Mouse (Mus musculus): ENCODE results near the gene Vezf1. TPM values are rescaled to one million over a fixed set of nuclear protein-coding genes. Genes with fewer than 3 reads are reported as not detected.

The Vezf1 gene
- 46.5 and 50.8 TPM in 2 replicates for polyA plus RNA-seq (2014; fragmentation: Nextera tagmentation; extraction: Ambion mirVana)

- Histone ChIP-seq H3K36me3 (ENCODE audit: control insufficient read depth, insufficient read depth, low read length) (no peaks in the 10 kb centered on the region), H3K4me1 (ENCODE audit: control insufficient read depth, insufficient read depth, low read length) (peaks cover 25% of the 10 kb centered on the region), H3K9ac (replicated peaks; ENCODE audit: low read depth, low read length) (peak within 1 kb of the TSS; percentile 92), H3K9me3 (ENCODE audit: control insufficient read depth, low read depth, low read length) (no peaks in the 10 kb centered on the region), H3K4me2 (replicated peaks; ENCODE audit: low read depth, low read length) (peak within 1 kb of the TSS; percentile 78), H3K27me3 (ENCODE audit: control insufficient read depth, insufficient read depth, low read length) (no peaks in the 10 kb centered on the region), H3K4me3 (ENCODE audit: low read depth, low read length) (peak within 1 kb of the TSS; percentile 94), H3K27ac (ENCODE audit: low read length) (peak within 1 kb of the TSS; percentile 98)
- under 1% methylated on average over 29 of the region's 81 CpGs for WGBS
- ATAC-seq (ENCODE audit: insufficient number of reproducible peaks, insufficient read depth, low FRiP score, low read depth) = peak; percentile 86
Measured at GRCm38 (mm10) chr11:88067586-88068410, at the start of gene Vezf1. Gene Vezf1, plus strand, starts transcription at chr11:88068279.

GRCm38 (mm10) chr11:88023933-88024332 lies 44.1 kb upstream of the Vezf1 start:
- no peak for ATAC-seq (ENCODE audit: insufficient number of reproducible peaks, insufficient read depth, low FRiP score, low read depth)
- Histone ChIP-seq H3K4me3 (ENCODE audit: low read depth, low read length) (no peak overlapping the region), H3K27ac (ENCODE audit: low read length) (no peak overlapping the region), H3K4me1 (ENCODE audit: control insufficient read depth, insufficient read depth, low read length) (no peaks in the 10 kb centered on the region), H3K9me3 (ENCODE audit: control insufficient read depth, low read depth, low read length) (no peaks in the 10 kb centered on the region), H3K9ac (replicated peaks; ENCODE audit: low read depth, low read length) (no peak overlapping the region), H3K27me3 (ENCODE audit: control insufficient read depth, insufficient read depth, low read length) (no peaks in the 10 kb centered on the region), H3K4me2 (replicated peaks; ENCODE audit: low read depth, low read length) (no peak overlapping the region), H3K36me3 (ENCODE audit: control insufficient read depth, insufficient read depth, low read length) (no peaks in the 10 kb centered on the region)
- WGBS = 72% methylated on average over 2 of the region's 2 CpGs

GRCm38 (mm10) chr11:88027391-88028035 lies 40.6 kb upstream of the Vezf1 start:
- WGBS = 77% methylated on average over 9 of the region's 9 CpGs
- no peaks in the 10 kb centered on the region for H3K36me3 ChIP-seq (ENCODE audit: control insufficient read depth, insufficient read depth, low read length)

GRCm38 (mm10) chr11:88028193-88028684 lies 39.8 kb upstream of the Vezf1 start:
- Histone ChIP-seq H3K27ac (ENCODE audit: low read length) (no peak overlapping the region), H3K9me3 (ENCODE audit: control insufficient read depth, low read depth, low read length) (no peaks in the 10 kb centered on the region), H3K36me3 (ENCODE audit: control insufficient read depth, insufficient read depth, low read length) (no peaks in the 10 kb centered on the region), H3K4me3 (ENCODE audit: low read depth, low read length) (no peak overlapping the region), H3K4me1 (ENCODE audit: control insufficient read depth, insufficient read depth, low read length) (no peaks in the 10 kb centered on the region), H3K4me2 (replicated peaks; ENCODE audit: low read depth, low read length) (no peak overlapping the region), H3K27me3 (ENCODE audit: control insufficient read depth, insufficient read depth, low read length) (no peaks in the 10 kb centered on the region), H3K9ac (replicated peaks; ENCODE audit: low read depth, low read length) (no peak overlapping the region)
- 28% methylated on average over 16 of the region's 16 CpGs for WGBS
- ATAC-seq (ENCODE audit: insufficient number of reproducible peaks, insufficient read depth, low FRiP score, low read depth) = no peak

More at GRCm38 (mm10) chr11:88027391-88028035, 40.6 kb upstream of the Vezf1 start:
- ATAC-seq (ENCODE audit: insufficient number of reproducible peaks, insufficient read depth, low FRiP score, low read depth) = no peak
- Histone ChIP-seq H3K4me2 (replicated peaks; ENCODE audit: low read depth, low read length) (no peak overlapping the region), H3K4me3 (ENCODE audit: low read depth, low read length) (no peak overlapping the region), H3K9me3 (ENCODE audit: control insufficient read depth, low read depth, low read length) (no peaks in the 10 kb centered on the region), H3K27ac (ENCODE audit: low read length) (no peak overlapping the region), H3K4me1 (ENCODE audit: control insufficient read depth, insufficient read depth, low read length) (no peaks in the 10 kb centered on the region), H3K27me3 (ENCODE audit: control insufficient read depth, insufficient read depth, low read length) (no peaks in the 10 kb centered on the region), H3K9ac (replicated peaks; ENCODE audit: low read depth, low read length) (no peak overlapping the region)

GRCm38 (mm10) chr11:88030219-88030618 lies 37.9 kb upstream of the Vezf1 start:
- Histone ChIP-seq H3K9me3 (ENCODE audit: control insufficient read depth, low read depth, low read length) (no peaks in the 10 kb centered on the region), H3K4me2 (replicated peaks; ENCODE audit: low read depth, low read length) (no peak overlapping the region), H3K36me3 (ENCODE audit: control insufficient read depth, insufficient read depth, low read length) (no peaks in the 10 kb centered on the region; the same call in 1 of the 2 replicates), H3K4me1 (ENCODE audit: control insufficient read depth, insufficient read depth, low read length) (no peaks in the 10 kb centered on the region), H3K27me3 (ENCODE audit: control insufficient read depth, insufficient read depth, low read length) (no peaks in the 10 kb centered on the region), H3K4me3 (ENCODE audit: low read depth, low read length) (no peak overlapping the region), H3K9ac (replicated peaks; ENCODE audit: low read depth, low read length) (no peak overlapping the region), H3K27ac (ENCODE audit: low read length) (no peak overlapping the region)
- ATAC-seq (ENCODE audit: insufficient number of reproducible peaks, insufficient read depth, low FRiP score, low read depth) = no peak
- 82% methylated on average over 7 of the region's 7 CpGs for WGBS

- Histone ChIP-seq H3K9ac (replicated peaks; ENCODE audit: low read depth, low read length) (no peak overlapping the region), H3K9me3 (ENCODE audit: control insufficient read depth, low read depth, low read length) (no peaks in the 10 kb centered on the region), H3K27ac (ENCODE audit: low read length) (no peak overlapping the region), H3K4me1 (ENCODE audit: control insufficient read depth, insufficient read depth, low read length) (no peaks in the 10 kb centered on the region), H3K27me3 (ENCODE audit: control insufficient read depth, insufficient read depth, low read length) (no peaks in the 10 kb centered on the region), H3K36me3 (ENCODE audit: control insufficient read depth, insufficient read depth, low read length) (no peaks in the 10 kb centered on the region; the same call in 1 of the 2 replicates), H3K4me3 (ENCODE audit: low read depth, low read length) (no peak overlapping the region), H3K4me2 (replicated peaks; ENCODE audit: low read depth, low read length) (no peak overlapping the region)
- 68% methylated on average over 2 of the region's 2 CpGs for WGBS
- no peak for ATAC-seq (ENCODE audit: insufficient number of reproducible peaks, insufficient read depth, low FRiP score, low read depth)
Measured at GRCm38 (mm10) chr11:88030836-88031235, 37.2 kb upstream of the Vezf1 start.

GRCm38 (mm10) chr11:88031753-88032152 lies 36.3 kb upstream of the Vezf1 start:
- no peaks in the 10 kb centered on the region; the same call in 1 of the 2 replicates for H3K36me3 ChIP-seq (ENCODE audit: control insufficient read depth, insufficient read depth, low read length)
- no peaks in the 10 kb centered on the region for H3K27me3 ChIP-seq (ENCODE audit: control insufficient read depth, insufficient read depth, low read length)
- no peak for ATAC-seq (ENCODE audit: insufficient number of reproducible peaks, insufficient read depth, low FRiP score, low read depth)
- H3K9ac ChIP-seq (replicated peaks; ENCODE audit: low read depth, low read length) = no peak overlapping the region
- H3K4me1 ChIP-seq (ENCODE audit: control insufficient read depth, insufficient read depth, low read length) = no peaks in the 10 kb centered on the region
- no peaks in the 10 kb centered on the region for H3K9me3 ChIP-seq (ENCODE audit: control insufficient read depth, low read depth, low read length)
- H3K4me3 ChIP-seq (ENCODE audit: low read depth, low read length) = no peak overlapping the region
- H3K27ac ChIP-seq (ENCODE audit: low read length) = no peak overlapping the region
- WGBS = 88% methylated on average over 5 of the region's 5 CpGs
- no peak overlapping the region for H3K4me2 ChIP-seq (replicated peaks; ENCODE audit: low read depth, low read length)

GRCm38 (mm10) chr11:88035970-88036369 lies 32.1 kb upstream of the Vezf1 start:
- H3K9me3 ChIP-seq (ENCODE audit: control insufficient read depth, low read depth, low read length) = no peaks in the 10 kb centered on the region
- no peaks in the 10 kb centered on the region for H3K4me1 ChIP-seq (ENCODE audit: control insufficient read depth, insufficient read depth, low read length)
- H3K9ac ChIP-seq (replicated peaks; ENCODE audit: low read depth, low read length) = no peak overlapping the region
- no peaks in the 10 kb centered on the region; the same call in 1 of the 2 replicates for H3K36me3 ChIP-seq (ENCODE audit: control insufficient read depth, insufficient read depth, low read length)
- H3K4me2 ChIP-seq (replicated peaks; ENCODE audit: low read depth, low read length) = no peak overlapping the region
- WGBS = 68% methylated on average over 7 of the region's 7 CpGs
- no peak for ATAC-seq (ENCODE audit: insufficient number of reproducible peaks, insufficient read depth, low FRiP score, low read depth)
- no peak overlapping the region for H3K27ac ChIP-seq (ENCODE audit: low read length)
- no peak overlapping the region for H3K4me3 ChIP-seq (ENCODE audit: low read depth, low read length)
- no peaks in the 10 kb centered on the region for H3K27me3 ChIP-seq (ENCODE audit: control insufficient read depth, insufficient read depth, low read length)
